ENCODE assay signal across 11 mouse cellular contexts in the genomic region with DNA sequence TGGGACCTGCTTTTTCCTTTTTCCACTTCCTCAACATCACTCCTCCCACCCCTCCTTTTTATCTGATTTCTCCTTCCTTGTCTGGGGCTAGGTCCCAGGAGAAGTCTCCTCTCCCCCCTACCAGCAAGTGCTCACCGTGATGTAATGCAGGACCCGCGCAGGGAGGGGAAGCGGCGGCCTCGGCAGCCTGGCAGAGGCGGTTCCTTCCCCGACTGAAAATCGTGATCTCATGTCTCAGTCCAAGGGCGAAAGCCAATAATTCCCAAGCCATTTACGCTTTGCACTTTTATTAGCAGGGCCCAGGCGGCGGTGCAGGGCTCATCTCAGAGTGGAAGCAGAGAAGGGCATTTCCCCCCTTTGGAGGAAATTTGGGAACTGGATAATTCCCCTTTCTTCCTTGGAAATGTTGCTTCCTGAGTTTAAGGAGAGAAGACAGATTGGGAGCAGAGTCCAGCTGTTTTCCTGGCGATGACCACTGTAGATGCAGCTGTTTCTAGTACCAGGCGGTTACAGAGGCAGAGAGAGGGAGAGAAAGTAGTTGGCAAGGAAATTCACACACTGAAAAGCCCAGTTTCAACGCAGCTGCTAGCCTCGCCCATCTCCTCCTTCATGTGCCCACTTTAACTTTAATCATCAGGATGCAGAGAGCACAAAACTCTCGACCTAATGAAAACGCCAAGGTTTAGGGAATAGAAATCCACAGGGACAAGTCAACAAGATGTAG. TPM values are rescaled to one million over a fixed set of nuclear protein-coding genes. Genes with fewer than 3 reads are reported as not detected.
DNase-seq lines count a peak whose midpoint lies in the region; ATAC-seq lines count a peak whose summit lies in the region.
"Had no signal": no experiment of that assay in that cellular context is flagged by ENCODE, and none has a peak within 500 bp of the region (broad histone marks: within the 10 kb centered on the region; RNA-seq: fewer than 3 reads in every experiment).

No protein-coding gene starts in this region.

- 2% methylated on average over 19 of the region's 19 CpGs for WGBS in heart, embryonic 11.5 days (ENCODE audit: insufficient replicate concordance)
- WGBS in hindbrain, embryonic 10.5 days = 1% methylated on average over 19 of the region's 19 CpGs
- WGBS in midbrain, embryonic 14.5 days = 3% methylated on average over 19 of the region's 19 CpGs

- H3K4me2 ChIP-seq in heart, embryonic 11.5 days = peak overlapping the region; percentile 86
- peak overlapping the region; percentile 89 for H3K4me2 ChIP-seq in midbrain, embryonic 14.5 days (ENCODE audit: low read length)

- peak overlapping the region; percentile 64 for H3K4me3 ChIP-seq in heart, embryonic 11.5 days (ENCODE audit: low read depth, low read length)
- peak overlapping the region; percentile 66 for H3K4me3 ChIP-seq in hindbrain, embryonic 10.5 days
- peak overlapping the region; percentile 61 for H3K4me3 ChIP-seq in midbrain, embryonic 14.5 days (replicated peaks; ENCODE audit: low read depth, low read length)

- H3K9ac ChIP-seq in heart, embryonic 11.5 days (ENCODE audit: low read depth, low read length) = no peak overlapping the region
- H3K9ac ChIP-seq in midbrain, embryonic 14.5 days (replicated peaks; ENCODE audit: low read length) = no peak overlapping the region; the same call in 1 of the 2 replicates
- H3K9ac ChIP-seq: liver, embryonic 14.5 days had no signal

- ATAC-seq in heart, embryonic 11.5 days (replicated peaks; ENCODE audit: insufficient number of reproducible peaks, low FRiP score, low TSS enrichment) = no peak; the same call in 1 of the 2 replicates
- 0 out of 2 replicates have a peak, but pooled peaks have one; percentile 22 for ATAC-seq in midbrain, embryonic 14.5 days (ENCODE audit: low FRiP score, low TSS enrichment)
- no peak for ATAC-seq in cerebellum, adult (ENCODE audit: insufficient number of reproducible peaks, low FRiP score, low TSS enrichment)

- DNase-seq in heart, adult 18-20 months = no peak
- DNase-seq in ZHBTc4 (ENCODE audit: low read depth, low spot score) = peak; percentile 39
- peak; percentile 40 for DNase-seq in hindbrain, embryonic 10.5 days (ENCODE audit: low spot score)
- peak; percentile 57 for DNase-seq in midbrain, embryonic 14.5 days
- DNase-seq in spleen, postnatal 4 days (ENCODE audit: low spot score in 2 of 2) = no peak
- DNase-seq in cerebellum, postnatal 4 days (ENCODE audit: low spot score in 2 of 2) = no peak

- H3K27ac ChIP-seq in heart, embryonic 11.5 days (ENCODE audit: low read depth, low read length) = no peak overlapping the region
- no peak overlapping the region for H3K27ac ChIP-seq in hindbrain, embryonic 10.5 days
- H3K27ac ChIP-seq in midbrain, embryonic 14.5 days (replicated peaks; ENCODE audit: low read depth, low read length) = no peak overlapping the region
- H3K27ac ChIP-seq: liver, embryonic 14.5 days had no signal

- H3K4me1 ChIP-seq in heart, embryonic 11.5 days (ENCODE audit: control insufficient read depth, insufficient read depth, low read length) = peaks cover 8% of the 10 kb centered on the region
- H3K4me1 ChIP-seq in hindbrain, embryonic 10.5 days (replicated peaks) = peaks cover 30% of the 10 kb centered on the region
- H3K4me1 ChIP-seq in midbrain, embryonic 14.5 days (ENCODE audit: control insufficient read depth, insufficient read depth, low read length) = peaks cover 20% of the 10 kb centered on the region

- peaks cover 59% of the 10 kb centered on the region for H3K27me3 ChIP-seq in heart, embryonic 11.5 days (ENCODE audit: control insufficient read depth, insufficient read depth, low read length)
- H3K27me3 ChIP-seq in hindbrain, embryonic 10.5 days (ENCODE audit: insufficient read depth, poor library complexity, severe bottlenecking) = peaks cover 87% of the 10 kb centered on the region
- peaks cover 53% of the 10 kb centered on the region for H3K27me3 ChIP-seq in midbrain, embryonic 14.5 days (ENCODE audit: control insufficient read depth, insufficient read depth, low read length)
- H3K27me3 ChIP-seq: CH12.LX had no signal

- H3K9me3 ChIP-seq in heart, embryonic 11.5 days (replicated peaks; ENCODE audit: control insufficient read depth, low read length) = no peaks in the 10 kb centered on the region
- no peaks in the 10 kb centered on the region for H3K9me3 ChIP-seq in hindbrain, embryonic 10.5 days
- H3K9me3 ChIP-seq in midbrain, embryonic 14.5 days (ENCODE audit: control insufficient read depth, low read length) = no peaks in the 10 kb centered on the region

- H3K36me3 ChIP-seq in heart, embryonic 11.5 days (ENCODE audit: control insufficient read depth, insufficient read depth, low read length) = no peaks in the 10 kb centered on the region
- H3K36me3 ChIP-seq in hindbrain, embryonic 10.5 days = no peaks in the 10 kb centered on the region
- H3K36me3 ChIP-seq in midbrain, embryonic 14.5 days (ENCODE audit: control insufficient read depth, insufficient read depth, low read length) = no peaks in the 10 kb centered on the region

RNA-seq across cellular contexts. Expression of a gene that starts 21.3 kb away (rescaled TPM):
- polyA plus RNA-seq in heart, embryonic 11.5 days (2014; fragmentation: Nextera tagmentation; extraction: Ambion mirVana) = 0.19 and 0.24 TPM in 2 replicates
- total RNA-seq in heart, adult 18-20 months (2021) = not detected
- polyA plus RNA-seq in hindbrain, embryonic 10.5 days (2016; fragmentation: Nextera tagmentation; extraction: Ambion mirVana) = 47.6 and 54.6 TPM in 2 replicates
- 16.0 and 23.6 TPM in 2 replicates for polyA plus RNA-seq in midbrain, embryonic 14.5 days (2014; fragmentation: Nextera tagmentation; extraction: Ambion mirVana)
- polyA plus RNA-seq: liver, embryonic 14.5 days; small intestine, adult 2 months had no signal

Comparison
In these comparisons a context has a peak if more than half of its experiments do, and no peak if none do; other contexts are left out.
1. DNase-seq: peak in ZHBTc4 (single experiment), hindbrain, embryonic 10.5 days (single experiment) and midbrain, embryonic 14.5 days (single experiment); none in heart, adult 18-20 months (0 of 2), spleen, postnatal 4 days (0 of 2) and cerebellum, postnatal 4 days (0 of 2).
2. RNA of a gene that starts 21.3 kb away (polyA plus RNA-seq): 47.6 to 54.6 TPM in hindbrain, embryonic 10.5 days and 16.0 to 23.6 TPM in midbrain, embryonic 14.5 days; 0.19 to 0.24 TPM in heart, embryonic 11.5 days; every median in the first group is over 10 times any median in the second.
3. Peak in every context shown above with its lines, with median percentiles within 50 percentile points of each other: H3K4me3 ChIP-seq.